Mouse (Mus musculus) cortical plate, adult 2 months (tissue): ENCODE results near the gene 1700029I15Rik.

Experiments used
- CTCF ChIP-seq: fragments of 200-500 bp; IDR thresholded peaks from 2 replicates; pipeline ENCODE4 v1.5.1; 2011; ENCODE audit warnings: mild to moderate bottlenecking, control low read depth, low read length; ENCODE audit not compliant: insufficient read depth; ENCODE audit errors: extremely low read depth
- POLR2A ChIP-seq: fragments of 200-500 bp; IDR thresholded peaks from 2 replicates; pipeline ENCODE4 v1.6.1; 2011; ENCODE audit warnings: mild to moderate bottlenecking, low read length, control low read depth; ENCODE audit not compliant: insufficient read depth; ENCODE audit errors: extremely low read depth

- TF ChIP-seq CTCF (no peak), POLR2A (no peak)
Observed at GRCm38 (mm10) chr2:92423702-92424461, 41.5 kb downstream of the 1700029I15Rik start.
